Mouse (Mus musculus): ENCODE measurements around the gene Luzp2. TPM values are rescaled to one million over a fixed set of nuclear protein-coding genes. Genes with fewer than 3 reads are reported as not detected.
"Not testable (repeated sequence)": the region's sequence is repeated elsewhere in the genome, so short reads cannot be mapped to it uniquely, and the experiment has no call there.

Luzp2 gene
- polyA plus RNA-seq, 1 experiment, result 0.04 TPM

DNA sequence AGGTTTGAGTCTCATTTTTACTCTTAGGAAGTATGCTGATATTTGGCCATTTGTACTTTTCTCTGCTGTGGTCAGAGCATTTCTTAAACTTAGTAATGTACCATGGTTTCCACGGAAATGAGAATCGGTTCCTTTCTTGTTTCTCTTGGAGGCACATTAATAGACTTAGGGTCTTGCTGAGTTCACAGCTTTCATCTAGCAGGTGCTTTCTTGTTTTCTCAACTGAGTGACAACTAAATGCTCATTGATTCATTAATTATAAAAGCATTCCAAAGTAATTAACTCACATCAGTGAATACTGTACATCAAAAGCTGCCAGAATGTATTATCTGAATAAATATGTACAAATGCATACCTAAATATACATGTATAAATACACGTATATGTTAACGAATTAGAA lies 127.4 kb downstream of the Luzp2 start:
- 84% methylated on average over 4 of the region's 4 CpGs for WGBS
- Histone ChIP-seq H3K4me1 (replicated peaks; ENCODE audit: control insufficient read depth, insufficient read depth, low read length) (no peaks in the 10 kb centered on the region), H3K36me3 (ENCODE audit: control insufficient read depth, insufficient read depth, low read length) (no peaks in the 10 kb centered on the region), H3K27ac (ENCODE audit: control insufficient read depth, insufficient read depth, low read length) (no peak overlapping the region), H3K4me3 (ENCODE audit: control insufficient read depth, insufficient read depth, low read length) (no peak overlapping the region), H3K27me3 (ENCODE audit: control insufficient read depth, insufficient read depth, low read length) (no peaks in the 10 kb centered on the region)
- no peak for DNase-seq
- TF ChIP-seq POLR2A (IDR thresholded peaks at IDR 0.05; ENCODE audit: control insufficient read depth, extremely low read depth, insufficient read depth, low read length, poor library complexity) (no peak), CTCF (IDR thresholded peaks at IDR 0.05; ENCODE audit: borderline replicate concordance, control insufficient read depth, extremely low read depth, insufficient read depth, low read length, poor library complexity) (no peak)

DNA sequence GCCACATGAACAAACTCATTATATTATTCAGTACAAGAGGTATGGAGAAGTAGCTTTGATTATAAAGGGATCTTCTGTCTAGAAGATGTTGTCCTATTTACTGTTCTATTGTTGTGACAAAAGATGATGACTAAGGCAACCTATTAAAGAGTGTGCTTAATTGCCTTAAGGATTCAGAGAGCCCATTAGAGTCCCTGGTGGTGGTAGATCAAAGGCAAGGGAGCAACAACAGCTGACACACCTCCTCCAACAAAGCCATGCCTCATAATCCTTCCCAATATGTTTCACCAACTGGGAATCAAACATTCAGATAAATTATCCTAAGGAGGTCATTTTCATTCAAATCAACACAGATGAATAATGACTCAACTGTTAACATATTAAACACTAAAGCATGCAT lies 142.1 kb downstream of the Luzp2 start:
- H3K27ac ChIP-seq (ENCODE audit: control insufficient read depth, insufficient read depth, low read length), result no peak overlapping the region
- no peaks in the 10 kb centered on the region for H3K36me3 ChIP-seq (ENCODE audit: control insufficient read depth, insufficient read depth, low read length)
- no peak overlapping the region for H3K4me3 ChIP-seq (ENCODE audit: control insufficient read depth, insufficient read depth, low read length)
- DNase-seq, result no peak
- TF ChIP-seq CTCF (IDR thresholded peaks at IDR 0.05; ENCODE audit: borderline replicate concordance, control insufficient read depth, extremely low read depth, insufficient read depth, low read length, poor library complexity) (no peak), POLR2A (IDR thresholded peaks at IDR 0.05; ENCODE audit: control insufficient read depth, extremely low read depth, insufficient read depth, low read length, poor library complexity) (no peak)
- no peaks in the 10 kb centered on the region for H3K4me1 ChIP-seq (replicated peaks; ENCODE audit: control insufficient read depth, insufficient read depth, low read length)
- no peaks in the 10 kb centered on the region for H3K27me3 ChIP-seq (ENCODE audit: control insufficient read depth, insufficient read depth, low read length)

DNA sequence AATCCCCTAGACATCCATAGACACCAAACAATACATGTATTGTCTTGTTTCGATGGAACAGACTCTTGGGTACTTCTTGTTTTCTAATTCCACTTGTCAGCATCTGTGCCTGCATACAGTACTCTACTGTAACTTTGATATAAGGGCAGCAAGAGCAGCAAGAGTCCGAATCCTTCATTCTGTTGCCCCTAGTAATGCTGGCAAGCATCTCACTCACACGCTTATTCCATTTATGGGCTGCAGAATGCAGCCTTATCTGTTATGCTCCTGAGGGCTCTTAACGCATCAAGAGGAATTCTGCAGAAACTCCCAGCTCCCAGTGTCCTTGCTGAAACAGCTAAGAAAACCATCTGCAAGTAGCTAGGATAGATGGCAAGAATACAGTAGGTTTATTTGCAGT lies 145.3 kb downstream of the Luzp2 start:
- WGBS, result 92% methylated on average over 4 of the region's 4 CpGs
- no peak overlapping the region for H3K27ac ChIP-seq (ENCODE audit: control insufficient read depth, insufficient read depth, low read length)
- TF ChIP-seq CTCF (IDR thresholded peaks at IDR 0.05; ENCODE audit: borderline replicate concordance, control insufficient read depth, extremely low read depth, insufficient read depth, low read length, poor library complexity), result no peak
- TF ChIP-seq POLR2A (IDR thresholded peaks at IDR 0.05; ENCODE audit: control insufficient read depth, extremely low read depth, insufficient read depth, low read length, poor library complexity), result no peak
- H3K4me3 ChIP-seq (ENCODE audit: control insufficient read depth, insufficient read depth, low read length), result no peak overlapping the region
- no peaks in the 10 kb centered on the region for H3K4me1 ChIP-seq (replicated peaks; ENCODE audit: control insufficient read depth, insufficient read depth, low read length)
- DNase-seq, result no peak
- no peaks in the 10 kb centered on the region for H3K27me3 ChIP-seq (ENCODE audit: control insufficient read depth, insufficient read depth, low read length)
- no peaks in the 10 kb centered on the region for H3K36me3 ChIP-seq (ENCODE audit: control insufficient read depth, insufficient read depth, low read length)

DNA sequence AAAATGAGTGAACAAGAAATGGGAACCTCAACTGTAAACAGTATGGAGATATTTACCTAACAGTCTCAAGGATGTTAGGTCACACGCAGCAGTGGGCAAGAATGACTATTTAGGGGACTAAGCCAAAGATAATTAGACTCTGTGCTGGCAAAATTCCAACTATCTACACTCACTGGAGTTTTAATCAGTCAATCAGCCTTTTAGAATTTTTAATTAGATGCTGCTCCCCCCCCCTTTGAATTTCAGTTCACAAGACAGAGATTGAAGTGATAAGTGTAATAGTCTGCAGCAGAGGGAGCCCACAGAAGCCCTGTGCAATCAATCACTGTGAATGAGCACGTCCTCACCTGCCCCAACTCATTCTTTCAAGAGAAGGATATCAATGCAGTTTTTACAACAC lies 165.1 kb downstream of the Luzp2 start:
- WGBS, result 83% methylated on average over 2 of the region's 2 CpGs
- Histone ChIP-seq H3K27ac (ENCODE audit: control insufficient read depth, insufficient read depth, low read length) (no peak overlapping the region), H3K4me1 (replicated peaks; ENCODE audit: control insufficient read depth, insufficient read depth, low read length) (no peaks in the 10 kb centered on the region), H3K27me3 (ENCODE audit: control insufficient read depth, insufficient read depth, low read length) (no peaks in the 10 kb centered on the region), H3K4me3 (ENCODE audit: control insufficient read depth, insufficient read depth, low read length) (no peak overlapping the region), H3K36me3 (ENCODE audit: control insufficient read depth, insufficient read depth, low read length) (no peaks in the 10 kb centered on the region)
- no peak for DNase-seq
- no peak for TF ChIP-seq POLR2A (IDR thresholded peaks at IDR 0.05; ENCODE audit: control insufficient read depth, extremely low read depth, insufficient read depth, low read length, poor library complexity)
- no peak for TF ChIP-seq CTCF (IDR thresholded peaks at IDR 0.05; ENCODE audit: borderline replicate concordance, control insufficient read depth, extremely low read depth, insufficient read depth, low read length, poor library complexity)

DNA sequence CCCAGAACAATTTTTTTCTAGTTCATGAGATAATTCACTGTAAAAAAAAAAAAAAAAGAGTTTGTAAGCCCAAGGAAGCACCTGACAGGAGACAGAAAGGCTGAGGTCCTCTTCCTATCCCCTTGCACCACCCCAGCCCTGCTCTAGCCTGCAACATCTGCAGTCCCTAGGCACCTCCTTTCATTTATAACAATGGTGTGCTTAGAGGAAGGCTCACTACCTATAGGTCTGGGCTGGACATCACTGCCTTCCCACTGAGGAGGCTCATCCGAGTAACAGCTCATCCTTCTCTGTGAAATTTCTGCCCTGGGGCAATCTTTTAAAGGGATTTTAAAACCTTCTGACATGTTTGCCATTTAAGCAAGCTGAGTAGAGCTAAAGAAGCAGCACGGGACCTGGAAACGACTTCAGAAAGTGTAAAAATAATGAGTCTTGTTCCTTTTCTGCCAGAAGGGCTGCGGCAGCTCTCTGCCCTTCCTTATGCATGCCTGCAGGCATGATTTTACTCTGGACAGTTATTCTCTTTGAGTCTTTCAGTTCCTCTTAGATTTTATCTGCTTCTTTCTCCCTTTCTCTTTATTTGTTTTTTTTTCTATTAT lies 174.0 kb downstream of the Luzp2 start:
- DNase-seq, result no peak
- Histone ChIP-seq H3K36me3 (ENCODE audit: control insufficient read depth, insufficient read depth, low read length) (no peaks in the 10 kb centered on the region), H3K4me3 (ENCODE audit: control insufficient read depth, insufficient read depth, low read length) (no peak overlapping the region), H3K27me3 (ENCODE audit: control insufficient read depth, insufficient read depth, low read length) (no peaks in the 10 kb centered on the region), H3K4me1 (replicated peaks; ENCODE audit: control insufficient read depth, insufficient read depth, low read length) (no peaks in the 10 kb centered on the region), H3K27ac (ENCODE audit: control insufficient read depth, insufficient read depth, low read length) (no peak overlapping the region)
- TF ChIP-seq POLR2A (IDR thresholded peaks at IDR 0.05; ENCODE audit: control insufficient read depth, extremely low read depth, insufficient read depth, low read length, poor library complexity) (no peak), CTCF (IDR thresholded peaks at IDR 0.05; ENCODE audit: borderline replicate concordance, control insufficient read depth, extremely low read depth, insufficient read depth, low read length, poor library complexity) (no peak)
- WGBS, result 32% methylated on average over 4 of the region's 4 CpGs

DNA sequence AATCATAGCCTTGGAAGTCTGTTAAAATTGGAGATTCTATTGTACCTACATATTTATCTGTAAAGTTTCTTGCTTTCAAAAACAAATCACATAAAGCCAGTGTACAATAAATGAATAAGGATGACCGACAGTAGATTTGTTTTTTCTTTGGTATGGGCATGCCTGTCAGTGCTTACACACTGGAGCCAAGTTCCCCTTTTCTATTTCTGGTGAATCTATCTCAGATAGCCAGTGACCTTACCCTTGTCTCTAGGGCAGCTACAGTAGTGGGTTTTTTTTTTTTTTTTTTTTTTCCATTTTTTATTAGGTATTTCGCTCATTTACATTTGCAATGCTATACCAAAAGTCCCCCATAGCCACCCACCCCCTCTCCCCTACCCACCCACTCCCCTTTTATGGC lies 298.6 kb downstream of the Luzp2 start:
- H3K4me3 ChIP-seq (ENCODE audit: control insufficient read depth, insufficient read depth, low read length); H3K27me3 ChIP-seq (ENCODE audit: control insufficient read depth, insufficient read depth, low read length); H3K36me3 ChIP-seq (ENCODE audit: control insufficient read depth, insufficient read depth, low read length); H3K27ac ChIP-seq (ENCODE audit: control insufficient read depth, insufficient read depth, low read length); DNase-seq; H3K4me1 ChIP-seq (replicated peaks; ENCODE audit: control insufficient read depth, insufficient read depth, low read length): not testable (repeated sequence)
- WGBS, result 64% methylated on average over 1 of the region's 2 CpGs

DNA sequence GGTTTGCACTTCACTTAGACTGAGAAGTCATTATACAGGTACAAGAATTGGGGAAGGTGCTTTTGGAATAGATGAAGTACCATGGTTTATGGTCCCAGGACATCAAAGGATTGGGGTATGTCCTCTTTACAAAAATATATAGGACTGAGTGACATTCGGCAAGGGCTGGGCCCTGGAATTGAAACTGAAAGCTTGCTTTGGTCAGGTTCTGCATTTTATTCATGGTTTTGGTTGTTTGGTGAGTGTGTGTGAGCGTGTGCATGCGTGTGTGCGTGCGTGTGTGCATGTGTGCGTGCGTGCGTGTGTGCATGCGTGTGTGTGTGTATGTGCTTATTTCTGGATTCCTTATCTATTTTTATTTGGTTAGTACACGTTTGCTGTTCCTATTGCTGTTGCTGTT lies 353.6 kb downstream of the Luzp2 start:
- no peak for TF ChIP-seq CTCF (IDR thresholded peaks at IDR 0.05; ENCODE audit: borderline replicate concordance, control insufficient read depth, extremely low read depth, insufficient read depth, low read length, poor library complexity)
- TF ChIP-seq POLR2A (IDR thresholded peaks at IDR 0.05; ENCODE audit: control insufficient read depth, extremely low read depth, insufficient read depth, low read length, poor library complexity), result no peak

More for the DNA sequence above, 353.6 kb downstream of the Luzp2 start:
- WGBS, result 88% methylated on average over 10 of the region's 10 CpGs
- Histone ChIP-seq H3K27me3 (ENCODE audit: control insufficient read depth, insufficient read depth, low read length) (no peaks in the 10 kb centered on the region), H3K4me3 (ENCODE audit: control insufficient read depth, insufficient read depth, low read length) (no peak overlapping the region), H3K27ac (ENCODE audit: control insufficient read depth, insufficient read depth, low read length) (no peak overlapping the region), H3K4me1 (replicated peaks; ENCODE audit: control insufficient read depth, insufficient read depth, low read length) (no peaks in the 10 kb centered on the region), H3K36me3 (ENCODE audit: control insufficient read depth, insufficient read depth, low read length) (no peaks in the 10 kb centered on the region)
- no peak for DNase-seq

All from thymus, adult 2 months (tissue).